Mouse (Mus musculus): ENCODE data around the gene Klf4. TPM values are rescaled to one million over a fixed set of nuclear protein-coding genes. Genes with fewer than 3 reads are reported as not detected.

Klf4 gene
- total RNA-seq (2014; fragmentation: Nextera tagmentation): not detected in 2 replicates
- total RNA-seq (2017): 0.23 TPM in 1 of 2 replicates, not detected in the other
- 0.04 TPM in 1 of 2 replicates, not detected in the other for polyA plus RNA-seq (2012)

- no peaks in the 10 kb centered on the region for H3K36me3 ChIP-seq (replicated peaks)
- TF ChIP-seq GATA1 (IDR thresholded peaks at IDR 0.05; ENCODE audit: borderline replicate concordance, low read length) (no peak), TAL1 (conservative IDR thresholded peaks at IDR 0.05; ENCODE audit: low read depth, low read length) (no peak), GATA2 (IDR thresholded peaks at IDR 0.05; ENCODE audit: borderline replicate concordance, low read depth, low read length) (no peak), POLR2AphosphoS5 (IDR thresholded peaks at IDR 0.05; ENCODE audit: insufficient replicate concordance, low read depth, low read length) (no peak), CTCF (IDR thresholded peaks at IDR 0.05; ENCODE audit: low read depth, low read length) (no peak)
- peaks cover 53% of the 10 kb centered on the region for H3K9me3 ChIP-seq (replicated peaks)
- no peaks in the 10 kb centered on the region for H3K27me3 ChIP-seq (ENCODE audit: insufficient read depth, low read length)
- peak within 1 kb of the TSS; percentile 13; the same call in 1 of the 2 replicates for H3K4me3 ChIP-seq (ENCODE audit: low read depth, low read length)
- no peaks in the 10 kb centered on the region for H3K4me1 ChIP-seq (ENCODE audit: insufficient read depth, low read depth, low read length)
- DNase-seq (ENCODE audit: low spot score) (no peak), ATAC-seq (ENCODE audit: extremely low read depth, insufficient number of reproducible peaks, low FRiP score, poor library complexity, severe bottlenecking) (no peak)
Measured at GRCm38 (mm10) chr4:55532407-55533195, at the start of gene Klf4. Klf4 (minus strand) TSS chr4:55532466.

DNA sequence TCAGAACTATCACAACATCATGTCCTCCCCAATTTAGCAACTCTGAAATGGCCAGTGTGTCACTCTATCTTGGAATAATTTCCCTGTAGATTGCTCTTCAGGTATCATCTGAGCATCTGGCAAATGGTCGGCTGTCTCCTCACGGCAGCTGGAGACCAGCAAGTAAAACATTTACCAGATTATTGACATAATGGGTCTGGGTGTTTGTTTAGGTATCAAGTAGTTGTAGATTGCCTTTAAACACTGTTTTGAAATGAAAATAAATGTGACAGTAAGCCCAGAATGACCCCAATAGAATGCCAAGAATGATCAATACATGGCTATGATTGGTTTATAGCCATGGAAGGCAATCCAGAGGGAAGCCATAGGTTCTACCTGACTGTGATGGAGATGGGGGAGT lies 39.2 kb upstream of the Klf4 start:
- no peak for ATAC-seq (ENCODE audit: extremely low read depth, insufficient number of reproducible peaks, low FRiP score, poor library complexity, severe bottlenecking)
- Histone ChIP-seq H3K9me3 (replicated peaks) (peaks cover 39% of the 10 kb centered on the region), H3K4me3 (ENCODE audit: low read depth, low read length) (no peak overlapping the region), H3K36me3 (replicated peaks) (no peaks in the 10 kb centered on the region), H3K4me1 (ENCODE audit: insufficient read depth, low read depth, low read length) (no peaks in the 10 kb centered on the region), H3K27me3 (ENCODE audit: insufficient read depth, low read length) (no peaks in the 10 kb centered on the region)
- no peak for TF ChIP-seq TAL1 (conservative IDR thresholded peaks at IDR 0.05; ENCODE audit: low read depth, low read length)
- no peak for TF ChIP-seq GATA2 (IDR thresholded peaks at IDR 0.05; ENCODE audit: borderline replicate concordance, low read depth, low read length)
- no peak for TF ChIP-seq POLR2AphosphoS5 (IDR thresholded peaks at IDR 0.05; ENCODE audit: insufficient replicate concordance, low read depth, low read length)
- TF ChIP-seq GATA1 (IDR thresholded peaks at IDR 0.05; ENCODE audit: borderline replicate concordance, low read length): no peak
- TF ChIP-seq CTCF (IDR thresholded peaks at IDR 0.05; ENCODE audit: low read depth, low read length): no peak
- no peak for DNase-seq (ENCODE audit: low spot score)

DNA sequence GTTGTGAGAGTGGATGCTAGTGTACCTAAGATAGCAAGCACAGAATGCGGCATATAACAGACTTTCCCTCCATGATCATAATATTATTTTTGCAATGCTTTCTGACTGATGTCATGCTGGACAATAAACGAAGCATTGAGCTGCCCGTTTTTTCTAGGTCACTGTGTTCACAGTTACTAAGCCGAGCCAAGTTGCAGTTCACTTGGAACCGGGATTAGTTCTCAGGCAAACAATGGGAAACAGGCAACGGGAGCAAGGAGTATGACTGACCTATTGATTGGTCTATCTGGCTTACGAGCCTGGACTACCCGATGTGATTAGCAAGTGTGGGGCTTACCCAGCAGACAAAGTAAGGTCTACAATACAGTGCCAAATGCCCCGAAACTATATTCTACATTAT lies 35.7 kb upstream of the Klf4 start:
- Histone ChIP-seq H3K4me3 (ENCODE audit: low read depth, low read length) (no peak overlapping the region), H3K9me3 (replicated peaks) (peaks cover 42% of the 10 kb centered on the region), H3K27me3 (ENCODE audit: insufficient read depth, low read length) (no peaks in the 10 kb centered on the region), H3K36me3 (replicated peaks) (no peaks in the 10 kb centered on the region), H3K4me1 (ENCODE audit: insufficient read depth, low read depth, low read length) (no peaks in the 10 kb centered on the region)
- DNase-seq (ENCODE audit: low spot score) (no peak), ATAC-seq (ENCODE audit: extremely low read depth, insufficient number of reproducible peaks, low FRiP score, poor library complexity, severe bottlenecking) (no peak)
- TF ChIP-seq POLR2AphosphoS5 (IDR thresholded peaks at IDR 0.05; ENCODE audit: insufficient replicate concordance, low read depth, low read length): no peak
- TF ChIP-seq CTCF (IDR thresholded peaks at IDR 0.05; ENCODE audit: low read depth, low read length): no peak
- TF ChIP-seq GATA1 (IDR thresholded peaks at IDR 0.05; ENCODE audit: borderline replicate concordance, low read length): no peak
- no peak for TF ChIP-seq TAL1 (conservative IDR thresholded peaks at IDR 0.05; ENCODE audit: low read depth, low read length)
- TF ChIP-seq GATA2 (IDR thresholded peaks at IDR 0.05; ENCODE audit: borderline replicate concordance, low read depth, low read length): no peak

DNA sequence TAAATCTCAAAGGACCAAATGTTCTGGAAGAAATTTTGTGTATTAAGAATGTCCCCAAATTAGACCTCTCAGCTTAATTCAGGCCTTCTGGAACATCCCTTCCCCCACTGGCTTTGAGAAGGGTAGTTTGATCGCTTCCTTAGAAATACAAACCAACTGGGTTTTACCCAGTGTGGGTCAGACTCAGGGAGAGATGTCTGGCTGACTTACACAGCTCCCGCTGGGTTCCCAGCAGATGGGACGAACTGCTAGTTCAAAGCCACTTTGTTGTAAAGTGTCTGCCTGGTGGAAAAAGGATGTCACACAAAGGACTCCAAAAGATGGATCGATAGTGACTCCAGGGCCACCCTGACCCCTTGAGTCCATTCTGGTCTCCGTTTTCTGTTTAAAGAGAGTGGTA lies 35.3 kb upstream of the Klf4 start:
- no peak overlapping the region for H3K4me3 ChIP-seq (ENCODE audit: low read depth, low read length)
- no peaks in the 10 kb centered on the region for H3K27me3 ChIP-seq (ENCODE audit: insufficient read depth, low read length)
- H3K4me1 ChIP-seq (ENCODE audit: insufficient read depth, low read depth, low read length): no peaks in the 10 kb centered on the region
- no peaks in the 10 kb centered on the region for H3K36me3 ChIP-seq (replicated peaks)
- ATAC-seq (ENCODE audit: extremely low read depth, insufficient number of reproducible peaks, low FRiP score, poor library complexity, severe bottlenecking): no peak
- no peak for TF ChIP-seq CTCF (IDR thresholded peaks at IDR 0.05; ENCODE audit: low read depth, low read length)
- no peak for TF ChIP-seq TAL1 (conservative IDR thresholded peaks at IDR 0.05; ENCODE audit: low read depth, low read length)
- no peak for TF ChIP-seq POLR2AphosphoS5 (IDR thresholded peaks at IDR 0.05; ENCODE audit: insufficient replicate concordance, low read depth, low read length)
- TF ChIP-seq GATA1 (IDR thresholded peaks at IDR 0.05; ENCODE audit: borderline replicate concordance, low read length): no peak
- TF ChIP-seq GATA2 (IDR thresholded peaks at IDR 0.05; ENCODE audit: borderline replicate concordance, low read depth, low read length): no peak
- no peak for DNase-seq (ENCODE audit: low spot score)
- peaks cover 38% of the 10 kb centered on the region for H3K9me3 ChIP-seq (replicated peaks)

- no peak for ATAC-seq (ENCODE audit: extremely low read depth, insufficient number of reproducible peaks, low FRiP score, poor library complexity, severe bottlenecking)
- Histone ChIP-seq H3K4me3 (ENCODE audit: low read depth, low read length) (no peak overlapping the region), H3K36me3 (replicated peaks) (no peaks in the 10 kb centered on the region), H3K9me3 (replicated peaks) (peaks cover 36% of the 10 kb centered on the region), H3K4me1 (ENCODE audit: insufficient read depth, low read depth, low read length) (no peaks in the 10 kb centered on the region), H3K27me3 (ENCODE audit: insufficient read depth, low read length) (no peaks in the 10 kb centered on the region)
- TF ChIP-seq POLR2AphosphoS5 (IDR thresholded peaks at IDR 0.05; ENCODE audit: insufficient replicate concordance, low read depth, low read length) (no peak), GATA2 (IDR thresholded peaks at IDR 0.05; ENCODE audit: borderline replicate concordance, low read depth, low read length) (no peak), TAL1 (conservative IDR thresholded peaks at IDR 0.05; ENCODE audit: low read depth, low read length) (no peak), CTCF (IDR thresholded peaks at IDR 0.05; ENCODE audit: low read depth, low read length) (no peak), GATA1 (IDR thresholded peaks at IDR 0.05; ENCODE audit: borderline replicate concordance, low read length) (no peak)
- no peak for DNase-seq (ENCODE audit: low spot score)
Measured at GRCm38 (mm10) chr4:55564317-55564716, 32.1 kb upstream of the Klf4 start.

GRCm38 (mm10) chr4:55563050-55563449 lies 30.8 kb upstream of the Klf4 start:
- H3K4me1 ChIP-seq (ENCODE audit: insufficient read depth, low read depth, low read length): no peaks in the 10 kb centered on the region

More at GRCm38 (mm10) chr4:55563050-55563449, 30.8 kb upstream of the Klf4 start:
- ATAC-seq (ENCODE audit: extremely low read depth, insufficient number of reproducible peaks, low FRiP score, poor library complexity, severe bottlenecking) (no peak), DNase-seq (ENCODE audit: low spot score) (no peak)
- Histone ChIP-seq H3K9me3 (replicated peaks) (peaks cover 34% of the 10 kb centered on the region), H3K4me3 (ENCODE audit: low read depth, low read length) (no peak overlapping the region), H3K36me3 (replicated peaks) (no peaks in the 10 kb centered on the region), H3K27me3 (ENCODE audit: insufficient read depth, low read length) (no peaks in the 10 kb centered on the region)
- TF ChIP-seq POLR2AphosphoS5 (IDR thresholded peaks at IDR 0.05; ENCODE audit: insufficient replicate concordance, low read depth, low read length): no peak
- no peak for TF ChIP-seq GATA1 (IDR thresholded peaks at IDR 0.05; ENCODE audit: borderline replicate concordance, low read length)
- no peak for TF ChIP-seq TAL1 (conservative IDR thresholded peaks at IDR 0.05; ENCODE audit: low read depth, low read length)
- TF ChIP-seq GATA2 (IDR thresholded peaks at IDR 0.05; ENCODE audit: borderline replicate concordance, low read depth, low read length): no peak
- TF ChIP-seq CTCF (IDR thresholded peaks at IDR 0.05; ENCODE audit: low read depth, low read length): no peak
